Mouse (Mus musculus) frontal cortex, postnatal 25 days (tissue): ENCODE measurements around the gene Trpm6.

ENCODE experiments used
- DNase-seq, 2 experiments: peaks; one replicate each; pipeline ENCODE4 v3.0.0; 2022; ENCODE audit warnings: low spot score in 2 of 2

The Trpm6 gene

DNA sequence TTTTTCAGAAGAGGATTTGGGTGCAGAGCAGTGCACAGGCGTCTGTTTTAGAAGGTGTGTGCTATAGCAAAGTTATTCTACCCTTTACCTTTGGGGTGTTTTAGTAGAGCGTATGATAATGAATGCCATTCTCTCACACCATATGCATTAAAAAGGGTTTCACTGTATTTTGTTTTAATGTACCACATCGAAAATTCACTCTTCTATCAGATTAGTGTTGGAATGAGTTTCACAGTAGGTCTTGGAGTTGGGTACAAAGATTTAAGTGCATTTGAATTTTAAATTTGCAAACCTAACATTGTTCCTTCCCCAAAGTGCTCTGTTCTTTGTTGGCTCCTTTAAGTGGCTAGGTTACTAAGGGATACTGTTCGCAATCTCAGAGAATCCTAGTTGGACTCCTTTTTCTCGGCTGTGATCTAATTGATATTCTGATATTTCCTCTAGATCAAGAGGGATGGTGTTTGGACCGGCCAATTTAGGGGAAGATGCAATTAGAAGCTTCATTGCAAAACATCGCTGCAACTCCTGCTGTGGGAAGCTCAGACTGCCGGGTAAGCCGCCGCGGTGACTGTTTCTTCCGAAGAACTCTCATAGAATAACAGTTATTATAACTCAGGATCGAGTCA lies 138.8 kb downstream of the Trpm6 start:
- DNase-seq, result no peak

- peak; percentile 29 to 40 for DNase-seq
Observed at GRCm38 (mm10) chr19:18889117-18889627, 139.4 kb downstream of the Trpm6 start.

DNA sequence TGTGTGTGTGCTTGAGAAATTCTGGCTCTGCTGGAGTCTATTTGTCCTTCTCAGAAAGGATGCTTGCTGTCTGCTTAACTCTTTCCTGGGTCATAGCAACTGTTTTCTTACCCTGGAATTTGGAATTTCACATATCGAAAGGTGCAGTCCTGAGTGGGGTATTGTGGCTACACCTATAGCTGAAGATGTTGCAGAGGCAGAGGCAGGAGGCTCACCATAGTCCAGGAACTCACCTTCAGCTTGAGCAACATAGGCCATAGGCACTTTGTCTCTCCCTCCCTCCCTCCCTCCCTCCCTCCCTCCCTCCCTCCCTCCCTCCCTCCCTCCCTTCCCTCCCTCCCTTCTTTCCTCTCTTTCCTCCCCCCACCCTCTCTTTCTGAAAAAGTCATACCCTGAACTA lies 139.8 kb downstream of the Trpm6 start:
- DNase-seq, result no peak

DNA sequence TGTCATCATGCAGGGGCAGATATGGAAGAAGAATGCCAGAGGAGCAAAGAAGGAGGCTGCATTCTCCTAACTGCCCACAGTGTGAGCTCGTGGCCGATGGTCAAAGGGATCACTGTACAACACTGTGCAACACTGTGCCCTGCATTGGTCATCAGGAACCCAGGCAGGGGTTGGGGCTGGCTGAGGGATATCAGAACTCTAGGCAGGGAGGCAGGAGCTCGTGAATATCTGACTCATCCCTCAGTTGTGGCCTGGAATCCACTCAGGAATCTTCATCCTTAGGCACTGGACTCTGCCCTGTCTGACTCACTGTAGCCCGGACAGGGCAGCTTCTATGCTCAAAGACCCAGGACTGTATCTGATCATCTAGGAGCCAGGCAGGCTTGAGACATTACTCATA lies 140.4 kb downstream of the Trpm6 start:
- DNase-seq, result no peak

DNA sequence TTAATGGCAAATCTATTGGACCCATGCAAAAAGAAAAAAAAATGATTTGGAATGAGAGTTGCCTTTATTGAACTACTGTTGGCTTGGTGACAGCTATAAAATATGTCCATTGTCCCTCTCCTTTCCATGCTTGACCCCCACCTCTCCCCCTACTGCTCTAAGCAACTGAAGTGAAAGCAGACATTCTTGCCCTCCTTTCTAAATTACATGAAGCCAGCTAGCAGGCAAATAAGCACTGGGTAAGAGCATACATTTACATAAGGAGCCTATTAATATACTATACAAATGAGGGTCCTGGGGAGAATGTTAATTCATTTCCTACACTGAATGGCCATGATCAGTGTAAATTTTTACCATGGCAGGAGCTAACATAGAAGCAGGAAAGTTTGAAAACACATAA lies 148.5 kb downstream of the Trpm6 start:
- DNase-seq, result no peak

DNA sequence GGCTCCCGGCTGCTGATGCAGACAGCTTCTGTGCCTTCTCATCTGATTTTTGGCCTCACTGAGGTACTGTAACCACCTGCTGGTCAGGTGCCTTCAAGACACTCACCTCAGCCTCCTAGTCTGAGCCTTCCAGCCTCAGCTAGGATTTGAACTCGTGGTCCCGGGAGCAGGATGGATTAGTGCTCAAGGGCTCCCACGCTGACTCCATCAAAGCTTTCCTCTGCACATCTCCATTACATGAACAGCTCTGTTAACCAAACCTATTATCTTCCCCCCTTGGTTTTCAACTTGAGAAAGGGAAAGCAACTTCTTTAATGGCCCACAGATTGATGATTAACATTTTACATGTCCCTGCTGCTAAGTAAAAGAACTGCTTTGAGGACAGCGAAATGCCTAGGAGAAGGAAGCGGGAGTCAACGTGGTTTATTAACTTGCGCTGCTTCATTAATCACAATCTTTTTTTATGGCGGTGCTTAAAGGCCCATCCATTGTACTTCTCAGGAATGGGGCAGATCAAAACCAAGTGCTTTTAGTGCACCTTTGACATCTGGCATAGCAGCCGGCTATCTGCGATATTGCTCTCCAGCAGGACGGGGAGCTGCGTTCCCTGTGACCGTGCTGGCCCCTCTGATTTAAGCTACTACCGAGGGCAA lies 152.4 kb downstream of the Trpm6 start:
- DNase-seq, result no peak

DNA sequence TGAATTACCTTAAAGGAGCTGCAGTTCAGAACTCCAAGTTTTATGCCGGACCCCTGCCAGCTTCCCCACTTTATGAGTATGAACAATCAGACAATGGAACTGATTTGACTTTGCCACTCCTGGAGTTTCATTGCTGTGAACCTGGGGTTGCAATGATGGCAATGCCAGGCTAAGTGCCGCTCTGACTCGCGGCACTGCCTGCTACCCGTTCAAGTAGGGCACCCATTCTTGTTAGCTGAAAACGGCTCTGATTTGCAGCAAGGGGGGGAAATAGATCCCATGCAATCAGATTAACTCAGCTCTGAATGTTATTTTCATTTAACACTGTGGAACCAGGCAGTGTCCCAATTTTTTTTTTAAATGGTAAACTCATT lies 152.9 kb downstream of the Trpm6 start:
- no peak for DNase-seq

GRCm38 (mm10) chr19:18905511-18905910 lies 155.7 kb downstream of the Trpm6 start:
- DNase-seq, result no peak

DNA sequence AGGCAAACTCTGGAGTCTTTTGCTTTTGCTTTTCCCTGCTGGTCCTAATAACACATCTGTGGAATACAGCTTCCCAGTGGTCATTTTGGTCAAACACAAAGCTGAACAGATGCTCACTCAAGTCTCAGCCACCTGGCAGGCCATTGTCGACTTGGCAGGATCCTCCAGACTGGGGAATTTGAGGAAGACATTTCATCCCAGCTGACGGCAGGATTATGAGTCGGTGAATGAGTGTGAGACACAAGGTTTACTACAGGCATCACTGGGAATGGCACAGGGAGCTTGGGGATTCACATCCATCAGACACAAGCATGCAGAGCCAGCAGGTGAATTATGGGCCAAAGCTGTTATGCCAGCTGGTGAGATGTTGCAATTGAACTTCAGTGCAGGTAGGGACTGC lies 159.9 kb downstream of the Trpm6 start:
- no peak for DNase-seq

DNA sequence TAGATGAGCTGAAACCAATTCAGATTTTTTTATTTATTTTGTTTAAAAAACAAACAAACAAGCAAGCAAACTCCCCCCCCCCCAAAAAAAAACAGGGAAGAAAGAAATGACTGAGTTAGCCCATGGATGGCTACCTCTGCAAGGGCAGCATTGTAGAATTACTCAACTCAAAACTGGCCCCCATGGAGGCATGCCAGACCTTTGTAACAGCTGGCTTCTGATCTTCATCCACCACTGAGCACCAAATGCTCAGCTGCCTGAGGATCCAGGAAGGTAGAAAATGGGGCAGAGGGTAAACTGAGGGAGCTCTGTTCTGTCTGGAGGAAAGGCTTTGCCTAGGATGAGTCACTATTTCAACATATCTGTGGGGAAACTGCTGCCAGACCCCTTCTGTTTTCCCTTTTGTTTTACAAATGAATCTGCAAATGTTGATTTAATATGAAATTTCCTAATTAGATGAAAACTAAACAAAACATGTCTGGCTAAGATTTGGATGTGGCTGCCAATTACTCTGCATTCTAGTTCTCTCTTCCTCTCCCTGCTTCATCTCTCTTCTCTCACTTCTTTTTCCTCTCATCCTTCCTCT lies 162.1 kb downstream of the Trpm6 start:
- no peak for DNase-seq

GRCm38 (mm10) chr19:18941391-18941790 lies 191.6 kb downstream of the Trpm6 start:
- DNase-seq, result no peak
